Mouse (Mus musculus) intestine, embryonic 16.5 days (tissue): ENCODE measurements at regions not wholly inside any gene's neighbourhood (a gene's known extent, or its start where the extent isn't known, plus 50 kb on each side); places are given as distances from the start of the nearest gene placed in this dataset.
A peak's percentile ranks its signal among the peaks of the same experiment; 100 is the strongest.

Experiments used
- ATAC-seq: fragments of 200-750 bp; cut with Nextera tagmentation; 2 replicates; pipeline ENCODE4 v1.8.0; 2017; ENCODE audit warnings: moderate TSS enrichment, moderate library complexity
- H3K27ac ChIP-seq: fragments of 300-500 bp; sonication (generic); 2 replicates; pipeline ENCODE4 v1.5.1; 2014; ENCODE audit warnings: mild to moderate bottlenecking, low read length
- H3K27me3 ChIP-seq: fragments of 300-500 bp; sonication (generic); replicated peaks from 2 replicates; pipeline ENCODE4 v1.6.1; 2014; ENCODE audit warnings: low read length, control low read depth, mixed read lengths; ENCODE audit not compliant: control insufficient read depth, insufficient read depth
- H3K36me3 ChIP-seq: fragments of 300-500 bp; sonication (generic); 2 replicates; pipeline ENCODE4 v1.6.1; 2014; ENCODE audit warnings: low read length, control low read depth; ENCODE audit not compliant: control insufficient read depth, insufficient read depth
- H3K4me1 ChIP-seq: fragments of 300-500 bp; sonication (generic); 2 replicates; pipeline ENCODE4 v1.6.1; 2014; ENCODE audit warnings: low read length, control low read depth, mixed read lengths; ENCODE audit not compliant: control insufficient read depth, insufficient read depth
- H3K4me2 ChIP-seq: fragments of 300-500 bp; sonication (generic); 2 replicates; pipeline ENCODE4 v1.6.1; 2014; ENCODE audit warnings: low read depth, low read length, control low read depth
- H3K4me3 ChIP-seq: fragments of 300-500 bp; sonication (generic); 2 replicates; pipeline ENCODE4 v1.5.1; 2014; ENCODE audit warnings: mild to moderate bottlenecking, low read length
- H3K9ac ChIP-seq: fragments of 300-500 bp; sonication (generic); 2 replicates; pipeline ENCODE4 v1.6.1; 2014; ENCODE audit warnings: low read depth, low read length
- H3K9me3 ChIP-seq: fragments of 300-500 bp; sonication (generic); 2 replicates; pipeline ENCODE4 v1.6.1; 2016; ENCODE audit warnings: low read length, control low read depth; ENCODE audit not compliant: control insufficient read depth
- WGBS: fragments of 180-500 bp; shearing (Covaris S2); extraction: QIAGEN DNeasy Blood & Tissue Kit; methylation state at CpG from one replicate; pipeline ENCODE4 v1.1.7; 2014; 5-methylcytosine and 5-hydroxymethylcytosine counted together

DNA sequence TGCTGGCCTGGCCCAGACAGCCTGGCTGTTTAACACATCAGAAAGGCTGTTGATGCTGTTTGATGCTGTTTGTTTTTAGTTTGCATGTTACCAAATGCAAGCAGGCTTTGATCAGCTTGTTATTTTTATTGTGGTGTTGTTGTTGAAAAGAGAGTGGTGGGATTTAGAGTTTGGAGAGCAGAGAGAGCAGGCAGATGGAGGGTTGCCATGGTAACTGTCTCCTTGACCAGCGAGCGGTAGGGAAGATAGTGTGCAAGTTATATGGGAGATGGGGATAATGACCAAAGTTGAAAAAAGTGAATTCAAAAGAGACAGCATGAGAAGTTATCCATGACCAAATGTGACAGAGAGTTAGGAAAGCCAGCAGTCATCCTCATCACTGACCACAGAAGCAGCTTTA lies 83.3 kb downstream of the Cmc2 start:
- H3K9me3 ChIP-seq, result no peaks in the 10 kb centered on the region
- no peak overlapping the region for H3K4me2 ChIP-seq
- H3K4me1 ChIP-seq, result no peaks in the 10 kb centered on the region
- H3K36me3 ChIP-seq, result no peaks in the 10 kb centered on the region
- H3K27me3 ChIP-seq, result no peaks in the 10 kb centered on the region
- H3K4me3 ChIP-seq, result no peak overlapping the region
- H3K9ac ChIP-seq, result no peak overlapping the region
- no peak overlapping the region for H3K27ac ChIP-seq
- WGBS, result 65% methylated on average over 2 of the region's 2 CpGs
- ATAC-seq, result no peak

DNA sequence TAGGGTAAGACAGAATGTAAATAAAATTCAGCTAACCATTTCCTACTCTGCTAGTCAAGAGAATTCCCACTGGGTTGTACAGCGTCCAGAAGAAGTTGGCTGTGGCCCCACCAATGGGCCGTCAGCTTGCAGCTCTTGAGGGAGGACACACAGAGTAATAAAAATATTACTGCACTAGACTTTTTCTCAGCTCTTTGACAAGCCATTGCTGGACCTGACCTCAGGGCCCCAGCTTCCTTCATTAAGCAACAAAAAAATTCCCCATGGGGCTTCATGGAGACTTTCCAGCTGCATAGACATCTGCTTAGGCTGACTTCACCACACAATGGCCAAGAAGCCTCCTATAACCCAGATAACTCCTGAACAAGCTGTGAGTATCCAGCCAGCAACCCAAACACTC lies 89.1 kb downstream of the Cmc2 start:
- H3K9me3 ChIP-seq, result peaks cover under 1% of the 10 kb centered on the region; the same call in 1 of the 2 replicates
- H3K27me3 ChIP-seq, result no peaks in the 10 kb centered on the region
- no peak overlapping the region for H3K9ac ChIP-seq
- no peaks in the 10 kb centered on the region for H3K36me3 ChIP-seq
- H3K4me3 ChIP-seq, result no peak overlapping the region
- no peaks in the 10 kb centered on the region for H3K4me1 ChIP-seq
- ATAC-seq, result peak; percentile 72
- no peak overlapping the region for H3K4me2 ChIP-seq
- 44% methylated on average over 2 of the region's 2 CpGs for WGBS
- H3K27ac ChIP-seq, result no peak overlapping the region

DNA sequence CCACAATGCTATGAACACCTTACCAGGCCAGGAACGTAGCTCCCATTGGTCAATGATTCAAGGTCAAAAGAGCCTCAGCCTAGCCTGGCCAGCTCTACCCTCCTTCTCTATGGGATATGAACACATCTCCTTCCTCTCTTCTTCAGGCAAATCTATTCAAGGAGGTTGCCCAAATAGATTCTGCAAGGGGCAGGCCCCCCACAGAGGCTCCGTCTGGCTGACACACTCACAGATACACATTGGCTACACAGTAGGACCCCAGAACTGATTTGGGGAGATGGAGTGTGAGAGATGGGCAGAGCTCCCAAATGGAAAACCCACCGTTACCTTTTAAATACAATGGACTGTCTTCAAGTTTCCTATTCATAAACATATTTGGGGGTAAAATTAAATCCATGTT lies 91.6 kb downstream of the Cmc2 start:
- H3K4me2 ChIP-seq, result no peak overlapping the region
- 87% methylated on average over 3 of the region's 3 CpGs for WGBS
- H3K27me3 ChIP-seq, result no peaks in the 10 kb centered on the region
- no peak overlapping the region for H3K9ac ChIP-seq
- no peaks in the 10 kb centered on the region for H3K36me3 ChIP-seq
- peaks cover 2% of the 10 kb centered on the region; the same call in 1 of the 2 replicates for H3K9me3 ChIP-seq
- no peak overlapping the region for H3K4me3 ChIP-seq
- no peak for ATAC-seq
- H3K27ac ChIP-seq, result no peak overlapping the region
- no peaks in the 10 kb centered on the region for H3K4me1 ChIP-seq

- 70% methylated on average over 8 of the region's 8 CpGs for WGBS
- Histone ChIP-seq H3K4me3 (no peak overlapping the region), H3K4me1 (no peaks in the 10 kb centered on the region), H3K27me3 (no peaks in the 10 kb centered on the region), H3K4me2 (no peak overlapping the region), H3K27ac (no peak overlapping the region), H3K9ac (no peak overlapping the region), H3K36me3 (no peaks in the 10 kb centered on the region), H3K9me3 (peaks cover 2% of the 10 kb centered on the region; the same call in 1 of the 2 replicates)
- no peak for ATAC-seq
Measured at GRCm38 (mm10) chr8:116828220-116828619, 93.0 kb downstream of the Cmc2 start.

GRCm38 (mm10) chr8:116827141-116827540 lies 94.1 kb downstream of the Cmc2 start:
- Histone ChIP-seq H3K4me1 (no peaks in the 10 kb centered on the region), H3K27ac (no peak overlapping the region), H3K9ac (no peak overlapping the region), H3K4me3 (no peak overlapping the region), H3K4me2 (no peak overlapping the region), H3K36me3 (no peaks in the 10 kb centered on the region), H3K9me3 (peaks cover 2% of the 10 kb centered on the region; the same call in 1 of the 2 replicates), H3K27me3 (no peaks in the 10 kb centered on the region)
- WGBS, result 96% methylated on average over 13 of the region's 13 CpGs
- ATAC-seq, result no peak

DNA sequence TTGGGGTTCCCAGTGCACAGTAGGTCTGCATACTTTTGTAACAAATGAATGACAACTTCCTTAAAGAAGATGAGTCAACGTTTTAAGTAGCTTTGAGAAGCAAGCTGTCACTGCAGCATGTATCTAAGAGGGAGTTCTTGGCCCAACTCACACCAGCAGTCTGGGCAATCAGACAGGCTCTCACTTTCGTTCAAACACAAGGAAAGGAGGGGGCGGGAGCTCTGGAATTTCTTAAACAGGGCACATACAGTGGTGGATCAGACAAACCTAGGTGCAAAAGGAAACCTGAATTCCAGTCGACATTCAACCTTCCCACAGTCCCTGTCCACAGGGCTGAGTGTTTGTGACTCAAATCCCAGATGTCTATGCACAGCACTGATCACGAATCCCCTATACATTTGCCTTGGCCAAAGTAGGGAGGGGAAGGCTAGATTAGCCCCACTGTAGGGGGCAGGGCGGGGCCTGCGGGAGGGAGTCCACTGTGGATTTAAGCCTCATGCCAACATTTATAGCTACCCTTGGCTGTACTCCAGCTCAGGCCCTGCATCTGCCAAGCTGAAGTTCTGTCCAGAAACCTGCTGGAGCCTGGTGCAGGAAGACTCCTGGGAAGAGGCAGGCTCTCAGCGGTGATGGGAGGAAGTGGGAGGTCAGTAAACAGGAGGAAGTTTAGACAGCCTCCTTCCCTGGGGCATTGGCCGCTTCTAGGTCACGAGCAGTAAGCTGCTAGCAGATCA lies 81.5 kb upstream of the Cdyl2 start:
- Histone ChIP-seq H3K4me1 (0 out of 2 replicates have a peak, but pooled peaks cover 4% of the 10 kb centered on the region), H3K36me3 (no peaks in the 10 kb centered on the region), H3K27ac (no peak overlapping the region), H3K9me3 (no peaks in the 10 kb centered on the region), H3K4me3 (no peak overlapping the region), H3K4me2 (no peak overlapping the region), H3K9ac (no peak overlapping the region), H3K27me3 (no peaks in the 10 kb centered on the region)
- ATAC-seq, result peak; percentile 58; the same call in 1 of the 2 replicates
- 35% methylated on average over 10 of the region's 10 CpGs for WGBS

DNA sequence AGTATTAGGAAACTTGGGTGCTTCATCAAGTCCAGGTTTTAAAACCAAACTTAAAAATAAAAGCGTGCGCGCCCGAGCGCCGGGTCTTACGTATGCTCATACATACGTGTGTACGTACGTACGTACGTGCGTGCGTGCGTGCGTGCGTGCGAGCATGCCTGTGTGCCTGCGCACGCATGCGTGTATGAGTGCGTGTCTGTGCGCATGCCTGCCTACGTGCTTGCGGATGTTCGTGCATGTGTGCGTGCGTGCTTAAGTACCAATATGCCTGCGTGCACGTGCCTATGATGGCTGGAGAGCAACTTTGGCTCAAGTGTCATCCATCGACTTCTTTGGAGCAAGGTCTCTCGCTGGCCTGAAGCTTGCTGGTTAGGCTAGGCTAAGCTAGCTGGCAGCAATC lies 68.5 kb upstream of the Cdyl2 start:
- Histone ChIP-seq H3K4me3 (no peak overlapping the region), H3K27me3 (no peaks in the 10 kb centered on the region), H3K36me3 (no peaks in the 10 kb centered on the region), H3K9ac (no peak overlapping the region), H3K4me1 (no peaks in the 10 kb centered on the region), H3K9me3 (no peaks in the 10 kb centered on the region), H3K4me2 (no peak overlapping the region), H3K27ac (no peak overlapping the region)
- no peak for ATAC-seq
- WGBS, result 94% methylated on average over 32 of the region's 32 CpGs

DNA sequence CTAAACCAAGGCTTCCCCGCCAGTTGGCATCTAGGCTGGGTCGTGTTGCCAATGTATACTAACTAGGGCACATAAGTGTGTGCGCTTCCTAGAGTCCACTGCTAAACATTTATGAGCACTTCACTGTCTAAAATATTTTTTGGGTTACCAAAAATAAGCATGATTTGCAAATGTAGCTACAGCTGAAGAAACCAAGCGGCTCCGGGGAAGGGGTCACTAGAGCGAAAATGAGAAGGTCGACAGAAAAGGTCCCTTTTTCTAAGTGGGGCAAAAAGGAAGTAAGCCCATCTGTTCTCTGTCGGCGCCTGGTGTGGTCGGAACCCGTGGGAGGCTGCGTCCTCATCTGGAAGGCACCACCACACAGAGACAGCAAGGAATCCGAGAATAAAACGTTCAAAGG lies 67.8 kb upstream of the Cdyl2 start:
- H3K27ac ChIP-seq, result no peak overlapping the region
- no peaks in the 10 kb centered on the region for H3K9me3 ChIP-seq
- no peaks in the 10 kb centered on the region for H3K36me3 ChIP-seq
- H3K27me3 ChIP-seq, result no peaks in the 10 kb centered on the region
- no peaks in the 10 kb centered on the region for H3K4me1 ChIP-seq
- WGBS, result 85% methylated on average over 14 of the region's 14 CpGs
- H3K4me3 ChIP-seq, result no peak overlapping the region
- no peak for ATAC-seq
- no peak overlapping the region for H3K4me2 ChIP-seq
- H3K9ac ChIP-seq, result no peak overlapping the region

DNA sequence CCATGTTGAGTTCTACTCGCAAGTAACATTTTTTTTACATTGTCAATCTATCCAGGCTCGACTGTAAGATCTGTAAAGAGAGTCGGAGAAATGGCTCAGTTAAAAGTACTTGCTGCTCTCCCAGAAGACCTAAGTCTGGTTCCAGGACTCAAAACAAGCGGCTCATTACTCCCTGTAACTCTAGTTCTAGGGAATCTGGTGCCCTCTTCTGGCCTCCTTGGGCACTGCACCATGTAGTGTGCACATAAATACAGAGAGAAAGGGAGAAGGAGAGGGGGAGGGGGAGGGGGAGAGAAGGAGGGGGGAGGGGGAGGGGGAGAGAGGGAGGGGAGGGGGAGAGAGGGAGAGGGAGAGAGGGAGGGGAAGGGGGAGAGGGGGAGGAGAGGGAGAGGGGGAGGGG lies 66.2 kb upstream of the Cdyl2 start:
- Histone ChIP-seq H3K36me3 (no peaks in the 10 kb centered on the region), H3K4me1 (0 out of 2 replicates have a peak, but pooled peaks cover under 1% of the 10 kb centered on the region), H3K27ac (no peak overlapping the region), H3K27me3 (no peaks in the 10 kb centered on the region), H3K9me3 (0 out of 2 replicates have a peak, but pooled peaks cover 3% of the 10 kb centered on the region), H3K4me3 (no peak overlapping the region), H3K9ac (no peak overlapping the region), H3K4me2 (no peak overlapping the region)
- WGBS, result 94% methylated on average over 4 of the region's 4 CpGs
- no peak for ATAC-seq

DNA sequence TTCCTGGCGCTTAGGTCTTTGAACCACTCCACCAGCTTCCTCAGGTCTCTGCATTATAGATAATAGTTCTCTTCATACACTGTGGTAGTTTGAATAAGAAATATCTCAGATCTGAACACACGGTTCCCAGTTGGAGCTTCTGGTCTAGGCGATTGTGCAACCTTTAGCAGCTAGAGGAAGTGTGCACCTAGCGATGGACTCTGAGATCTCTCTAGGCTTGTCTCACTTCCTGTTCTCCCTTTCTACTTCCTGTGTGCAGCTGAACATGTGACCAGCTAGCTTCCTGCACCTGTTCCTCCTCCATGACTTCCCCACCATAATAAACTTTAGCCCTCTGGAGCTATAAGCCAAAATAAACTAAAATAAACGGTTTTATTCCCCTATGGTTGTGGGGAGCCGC lies 62.9 kb upstream of the Cdyl2 start:
- Histone ChIP-seq H3K9ac (no peak overlapping the region), H3K4me3 (no peak overlapping the region), H3K27me3 (no peaks in the 10 kb centered on the region), H3K9me3 (0 out of 2 replicates have a peak, but pooled peaks cover 5% of the 10 kb centered on the region), H3K27ac (no peak overlapping the region), H3K4me1 (peaks cover 6% of the 10 kb centered on the region; the same call in 1 of the 2 replicates), H3K4me2 (no peak overlapping the region), H3K36me3 (no peaks in the 10 kb centered on the region)
- 92% methylated on average over 6 of the region's 6 CpGs for WGBS
- ATAC-seq, result no peak
